Mouse (Mus musculus) embryo, embryonic 11.5 days (tissue): ENCODE results near the gene Tmem14a.
"Not testable (repeated sequence)": the region's sequence is repeated elsewhere in the genome, so short reads cannot be mapped to it uniquely, and the experiment has no call there.

ENCODE experiments used
- DNase-seq: peaks from one replicate; pipeline ENCODE4 v3.0.0-alpha.2; 2012; ENCODE audit warnings: low read depth, low spot score

Tmem14a gene

GRCm38 (mm10) chr1:21252566-21253302, 34.4 kb downstream of the Tmem14a start:
- no peak for DNase-seq

- no peak for DNase-seq
Measured at GRCm38 (mm10) chr1:21253303-21253650, 34.9 kb downstream of the Tmem14a start.

DNA sequence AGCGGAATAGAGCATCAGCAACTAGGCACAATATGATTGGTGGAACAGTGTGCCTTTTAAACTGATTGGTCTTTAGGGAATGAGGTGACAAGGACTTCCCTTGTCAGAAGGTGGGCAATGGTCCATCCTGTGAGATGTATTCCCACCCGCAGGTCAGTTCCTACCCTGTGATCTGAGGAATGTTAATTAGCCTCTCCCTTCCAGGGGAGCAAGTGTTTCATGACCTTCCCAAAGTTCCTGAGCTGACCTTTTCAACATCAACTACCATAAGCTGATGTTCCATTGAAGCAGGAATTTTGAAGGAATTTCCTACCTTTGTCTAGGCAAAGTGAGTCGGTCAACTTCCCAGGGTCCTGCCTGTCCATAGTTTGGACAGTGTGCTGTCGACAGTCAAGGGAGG, 35.5 kb downstream of the Tmem14a start:
- no peak for DNase-seq

- DNase-seq: no peak
Measured at GRCm38 (mm10) chr1:21255625-21256345, 37.4 kb downstream of the Tmem14a start.

DNA sequence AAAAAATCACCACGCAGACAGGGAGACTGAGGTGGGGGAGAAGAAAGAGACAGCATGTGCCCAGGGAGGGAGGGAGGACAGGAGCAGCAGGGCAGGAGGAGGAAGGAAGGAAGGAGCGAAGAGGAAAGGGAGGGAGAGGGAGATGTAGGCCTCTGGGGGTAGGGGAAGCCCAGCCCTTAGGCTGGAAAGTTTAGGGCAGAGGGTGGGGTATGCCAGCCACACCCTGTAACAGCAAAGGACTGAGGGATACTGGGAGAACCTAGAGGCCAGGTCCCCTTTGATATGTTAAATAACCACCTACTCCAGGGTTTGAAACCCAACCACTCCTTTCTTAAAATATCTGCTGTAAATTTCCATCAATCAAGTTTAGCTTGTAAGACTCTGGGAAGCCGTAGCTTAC, 38.0 kb downstream of the Tmem14a start:
- DNase-seq: no peak

GRCm38 (mm10) chr1:21256871-21257270, 38.5 kb downstream of the Tmem14a start:
- DNase-seq: no peak

DNA sequence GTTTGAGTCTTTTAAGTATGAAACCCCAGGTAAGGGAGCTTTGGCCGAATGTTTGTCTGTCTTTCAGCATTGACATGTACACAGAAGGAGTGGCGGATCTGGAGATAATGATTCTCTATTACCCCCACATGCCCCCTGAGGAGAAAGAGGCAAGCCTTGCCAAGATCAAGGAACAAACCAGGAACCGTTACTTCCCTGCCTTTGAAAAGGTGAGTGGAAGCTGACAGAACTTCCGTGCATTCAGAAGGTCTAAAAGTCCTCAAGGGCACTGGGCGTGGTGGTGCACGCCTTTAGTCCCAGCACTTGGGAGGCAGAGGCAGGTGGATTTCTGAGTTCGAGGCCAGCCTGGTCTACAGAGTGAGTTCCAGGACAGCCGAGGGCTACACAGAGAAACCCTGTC, 41.6 kb downstream of the Tmem14a start:
- DNase-seq: not testable (repeated sequence)

DNA sequence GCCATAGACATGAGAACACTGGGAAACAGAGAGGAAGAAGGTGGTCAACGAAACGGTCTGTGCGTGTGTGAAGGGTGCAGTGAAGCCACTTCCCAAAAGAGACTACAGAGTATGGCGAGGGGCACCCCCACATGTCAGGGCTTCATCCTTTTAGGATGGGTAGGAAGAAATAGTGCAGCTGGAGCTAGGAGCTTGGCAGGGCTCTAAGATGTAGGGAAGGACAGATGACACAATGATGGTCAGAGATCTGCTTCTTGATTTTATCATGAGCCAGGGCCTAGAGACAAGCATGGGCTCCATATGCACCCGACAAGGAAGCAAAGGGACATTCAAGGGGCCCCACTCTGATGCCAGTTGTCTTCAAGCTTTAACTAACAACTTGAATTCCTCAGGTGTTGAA, 44.0 kb downstream of the Tmem14a start:
- no peak for DNase-seq

DNA sequence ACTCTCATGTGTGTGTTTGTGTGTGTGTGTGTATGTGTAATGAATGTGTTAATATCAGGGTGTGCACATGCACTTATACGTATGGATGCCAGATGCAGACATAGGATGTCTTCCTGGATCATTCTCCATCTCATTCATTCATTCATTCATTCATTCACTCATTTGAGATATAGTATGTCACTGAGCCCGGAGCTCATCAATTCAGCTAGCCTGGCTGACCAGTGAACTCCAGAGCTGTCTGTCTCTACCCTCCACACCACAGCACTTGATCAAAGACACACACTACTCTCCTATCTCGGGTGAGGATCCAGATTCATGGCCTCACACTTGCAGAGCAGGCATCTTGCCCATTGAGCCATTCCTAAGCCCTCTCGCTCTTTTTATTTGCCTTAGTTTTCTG, 45.6 kb downstream of the Tmem14a start:
- DNase-seq: no peak

DNA sequence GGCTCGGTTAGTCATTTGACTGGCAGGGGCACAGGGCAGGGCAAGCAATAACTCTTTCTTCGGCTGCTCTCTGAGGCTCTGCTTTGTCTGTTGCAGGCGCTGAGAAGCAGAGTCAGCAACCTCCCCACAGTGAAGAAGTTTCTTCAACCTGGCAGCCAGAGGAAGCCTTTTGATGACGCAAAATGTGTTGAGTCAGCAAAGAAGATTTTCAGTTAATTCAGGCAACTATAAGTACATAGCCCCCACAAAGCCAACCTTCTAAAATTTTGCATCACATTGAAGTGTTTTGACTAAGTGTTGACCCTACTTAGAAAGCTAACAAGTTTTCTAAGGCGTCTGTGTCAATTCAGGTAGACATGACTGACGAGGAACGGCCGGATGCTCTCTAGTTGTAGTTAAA, 46.4 kb downstream of the Tmem14a start:
- DNase-seq: no peak

- no peak for DNase-seq
Measured at GRCm38 (mm10) chr1:21266766-21267165, 48.4 kb downstream of the Tmem14a start.

DNA sequence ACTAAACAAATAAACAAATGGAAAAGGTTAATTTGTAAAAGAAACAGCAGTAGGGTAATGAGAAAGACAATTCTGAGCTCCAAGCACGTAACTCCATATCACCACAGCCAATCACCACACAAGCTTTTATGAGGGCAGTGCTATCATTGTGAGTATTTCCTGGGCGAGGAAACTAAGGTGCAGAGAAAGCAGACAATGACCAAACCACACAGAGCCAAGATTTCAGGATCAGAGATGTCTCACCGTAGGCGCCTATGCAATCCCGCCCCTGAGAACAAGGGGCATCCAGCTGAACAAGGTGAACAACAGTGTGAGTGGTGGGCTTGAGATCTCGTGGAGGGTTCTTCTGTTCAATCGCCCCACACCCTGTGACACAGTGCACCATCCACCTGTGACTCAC, 49.1 kb downstream of the Tmem14a start:
- DNase-seq: not testable (repeated sequence)

GRCm38 (mm10) chr1:21271343-21272055, 53.1 kb downstream of the Tmem14a start:
- DNase-seq: peak; percentile 49

- DNase-seq: no peak
Measured at GRCm38 (mm10) chr1:21272056-21272431, 53.7 kb downstream of the Tmem14a start.

- no peak for DNase-seq
Measured at GRCm38 (mm10) chr1:21273091-21273490, 54.7 kb downstream of the Tmem14a start.

DNA sequence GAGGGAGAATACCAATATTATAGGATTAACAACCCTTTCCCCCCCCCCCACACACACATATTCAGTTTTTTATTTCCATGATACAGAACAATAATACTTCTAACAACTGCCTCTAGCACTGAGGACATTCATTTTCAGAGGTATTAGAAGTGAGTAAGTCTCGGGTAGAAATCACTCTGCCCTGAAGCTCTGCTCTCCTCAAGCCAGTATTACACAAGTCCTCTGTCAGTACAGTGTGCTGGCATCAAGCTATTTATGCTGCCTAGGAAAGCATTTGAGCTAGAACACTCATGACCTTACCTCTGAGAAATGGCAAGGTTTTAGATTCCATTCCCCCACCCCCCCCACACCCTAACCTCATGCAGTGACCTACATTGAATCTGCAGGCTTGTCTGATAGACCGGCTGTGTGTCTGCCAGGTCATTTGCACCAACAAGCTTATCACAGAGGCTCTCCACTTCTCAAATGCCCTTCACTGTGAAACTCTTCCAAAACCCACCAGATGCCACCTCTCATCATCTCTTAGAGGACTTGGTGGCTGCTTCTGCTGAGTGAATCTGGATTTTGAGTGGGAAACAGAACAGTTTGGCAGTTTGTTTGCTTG, 56.2 kb downstream of the Tmem14a start:
- no peak for DNase-seq

DNA sequence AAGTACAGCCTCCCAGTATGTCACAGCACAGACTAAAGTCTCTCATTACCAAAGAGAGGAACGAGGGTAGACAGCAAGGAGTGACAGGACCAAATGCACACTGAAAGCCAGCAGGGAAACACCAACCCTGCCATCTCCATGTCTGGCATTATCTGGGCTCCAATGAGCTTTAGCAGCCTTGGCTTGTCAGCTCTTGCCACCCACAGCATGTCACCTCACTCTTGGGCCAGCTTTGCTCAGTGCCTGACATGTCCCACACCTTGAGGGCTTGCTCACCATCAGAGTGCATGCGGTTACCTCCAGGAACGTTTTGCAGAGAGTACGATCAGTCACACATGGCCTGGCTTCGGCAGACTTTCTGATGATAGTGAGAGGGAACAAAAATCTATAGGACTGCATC, 57.0 kb downstream of the Tmem14a start:
- DNase-seq: not testable (repeated sequence)

GRCm38 (mm10) chr1:21276158-21276557, 57.8 kb downstream of the Tmem14a start:
- DNase-seq: not testable (repeated sequence)
